Mouse (Mus musculus) natural killer cell, adult 2 months (primary cell): ENCODE measurements around the gene Gm340.

Experiments
- DNase-seq, 2 experiments: peaks; one replicate each; pipeline ENCODE4 v3.0.0; 2022; ENCODE audit warnings: low spot score in 2 of 2

The Gm340 gene

DNA sequence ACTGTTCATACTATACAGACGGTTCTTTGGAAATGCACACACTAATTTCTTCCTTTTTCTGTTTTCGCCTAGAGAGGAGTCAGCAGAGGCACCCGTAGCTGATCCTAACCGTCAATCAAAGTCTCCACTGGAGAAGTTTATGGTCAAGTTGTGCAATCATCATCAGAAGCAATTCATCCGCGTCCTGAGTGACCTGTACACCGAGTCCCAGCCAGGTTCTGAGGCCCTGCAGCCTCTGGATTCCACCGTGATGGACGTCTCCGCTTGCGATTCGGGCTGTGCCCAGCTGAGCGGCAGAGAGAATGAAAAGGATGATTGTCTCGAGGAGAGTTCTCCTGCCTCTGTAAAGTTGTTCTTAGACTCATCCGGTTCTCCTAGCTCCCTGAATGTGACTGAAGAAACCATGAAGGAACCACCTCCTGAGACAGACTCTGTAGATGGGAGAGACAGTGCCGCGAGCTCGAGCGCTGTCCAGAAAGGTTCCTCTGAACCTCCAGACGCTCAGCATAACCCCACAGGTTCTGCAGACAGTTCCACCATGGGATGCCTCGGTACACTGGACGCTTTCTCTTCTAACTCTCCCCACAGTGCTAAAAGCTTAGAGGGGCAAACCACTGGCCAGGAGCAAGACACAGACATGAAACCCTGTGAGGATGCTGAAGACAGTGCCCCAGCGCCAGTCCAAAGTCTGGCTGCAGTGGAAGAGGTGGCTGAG lies at the start of gene Gm340:
Gene Gm340, plus strand, starts transcription at position 665 of the 715 bp plus-strand sequence.
- DNase-seq, result no peak

DNA sequence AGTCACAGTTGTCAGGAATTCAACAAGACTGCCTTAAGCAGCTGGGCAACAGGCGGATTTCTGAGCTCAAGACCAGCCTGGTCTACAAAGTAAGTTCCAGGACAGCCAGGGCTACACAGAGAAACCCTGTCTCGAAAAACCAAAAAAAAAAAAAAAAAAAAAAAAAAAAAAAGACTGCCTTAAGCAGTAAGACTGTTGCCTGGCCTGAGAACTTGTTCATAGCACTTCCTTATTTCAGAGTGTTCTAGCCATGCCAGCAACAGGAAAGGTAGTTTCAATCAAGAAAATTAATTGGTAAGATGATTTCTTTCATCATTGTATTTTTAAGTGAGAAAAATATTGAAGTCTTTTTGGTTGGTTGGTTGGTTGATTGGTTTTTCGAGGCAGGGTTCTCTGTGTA lies 48.1 kb upstream of the Gm340 start:
- no peak for DNase-seq

DNA sequence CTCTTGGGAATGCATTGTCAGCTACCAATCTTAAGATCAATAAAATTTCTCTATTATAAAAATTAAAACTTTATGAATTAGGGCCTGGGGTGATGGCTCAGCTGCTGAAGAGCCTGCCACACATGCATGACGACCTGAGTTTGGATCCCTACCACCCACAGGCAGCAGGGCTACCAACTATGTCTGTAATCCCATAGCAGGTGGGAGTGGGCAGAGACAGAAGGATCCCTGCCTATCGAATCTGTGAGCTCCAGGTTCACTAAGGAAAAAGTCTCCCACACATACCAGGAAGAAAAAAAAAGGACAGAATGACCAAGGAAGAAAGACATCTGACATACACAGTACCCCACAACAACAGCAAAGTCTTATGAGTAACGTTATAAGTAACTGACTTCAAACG lies 25.2 kb upstream of the Gm340 start:
- no peak for DNase-seq

DNA sequence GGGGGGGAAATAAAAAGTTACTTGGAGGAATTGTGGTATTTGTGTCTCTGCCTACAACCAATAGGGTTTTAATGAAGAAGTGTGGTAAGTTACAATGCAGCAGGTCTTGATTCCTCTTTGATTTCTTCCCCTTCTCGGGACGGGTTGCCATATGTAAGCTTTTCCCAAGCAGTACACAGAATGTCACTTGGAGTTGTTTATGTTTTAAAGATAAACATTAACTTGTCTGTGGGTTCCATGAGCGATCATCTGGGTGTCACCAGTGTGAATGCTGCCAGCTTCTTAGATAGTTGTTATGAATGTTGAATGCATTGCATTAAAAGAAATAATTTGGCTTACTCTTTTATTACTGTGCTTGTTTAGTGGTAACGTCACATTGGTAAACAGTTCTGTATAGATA lies 24.7 kb upstream of the Gm340 start:
- DNase-seq, result no peak

DNA sequence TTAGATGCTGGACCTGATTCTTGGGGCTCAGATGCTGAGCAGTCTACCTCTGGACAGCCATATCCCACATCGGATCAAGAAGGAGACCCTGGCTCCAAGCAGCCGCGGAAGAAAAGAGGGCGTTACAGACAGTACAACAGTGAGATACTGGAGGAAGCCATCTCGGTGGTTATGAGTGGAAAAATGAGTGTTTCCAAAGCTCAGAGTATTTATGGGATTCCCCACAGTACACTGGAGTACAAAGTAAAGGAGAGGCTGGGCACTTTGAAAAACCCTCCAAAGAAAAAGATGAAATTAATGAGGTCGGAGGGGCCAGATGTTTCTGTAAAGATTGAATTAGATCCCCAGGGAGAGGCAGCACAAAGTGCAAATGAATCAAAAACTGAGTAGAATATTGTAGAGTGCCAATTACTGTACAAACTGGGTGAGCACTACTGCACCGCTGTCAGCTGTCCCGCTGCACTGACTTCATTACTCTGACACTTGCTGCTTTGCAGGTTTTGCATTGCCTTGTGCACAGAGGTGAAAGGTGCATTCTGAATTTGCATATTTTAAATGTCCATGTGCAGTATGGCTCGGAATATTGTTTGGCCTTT lies 23.2 kb upstream of the Gm340 start:
- DNase-seq, result no peak

DNA sequence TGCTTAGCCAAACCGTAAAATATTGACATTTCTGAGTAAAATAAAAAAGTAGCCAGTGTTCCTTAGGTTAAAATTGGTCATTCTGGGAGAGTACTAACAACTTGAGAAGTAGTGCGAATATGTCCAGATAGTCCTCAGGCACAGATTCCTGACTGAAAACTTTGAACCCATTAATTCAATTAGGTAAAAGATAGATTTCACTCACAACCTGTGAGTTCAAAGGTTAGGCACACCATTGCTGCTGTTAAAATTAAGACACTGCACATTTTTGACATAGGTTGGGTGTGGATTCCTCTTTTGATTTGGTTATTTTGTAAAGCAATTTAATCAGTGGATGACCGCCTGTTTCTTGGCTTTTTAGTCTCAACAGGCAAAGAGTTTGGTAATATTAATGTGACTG lies 21.3 kb upstream of the Gm340 start:
- DNase-seq, result no peak

DNA sequence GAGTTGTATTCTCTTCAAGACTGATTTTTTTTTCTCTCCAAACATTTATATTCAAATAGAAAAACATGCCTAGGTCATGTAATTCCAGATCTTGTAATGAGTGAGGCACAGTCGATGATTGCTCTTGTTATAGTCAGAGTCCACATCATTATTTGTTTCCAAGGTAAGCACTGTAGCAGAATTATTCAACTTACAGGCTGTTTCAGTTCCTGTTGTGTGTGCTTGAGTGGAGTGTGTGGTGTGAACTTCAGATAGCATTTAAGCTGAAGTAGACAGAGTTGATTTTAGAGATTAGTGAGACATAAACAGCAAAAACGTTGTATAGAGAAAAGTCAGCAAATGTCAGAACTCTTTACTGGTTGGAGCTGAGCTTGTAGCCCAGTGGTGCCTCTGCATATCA lies 13.4 kb upstream of the Gm340 start:
- DNase-seq, result no peak

DNA sequence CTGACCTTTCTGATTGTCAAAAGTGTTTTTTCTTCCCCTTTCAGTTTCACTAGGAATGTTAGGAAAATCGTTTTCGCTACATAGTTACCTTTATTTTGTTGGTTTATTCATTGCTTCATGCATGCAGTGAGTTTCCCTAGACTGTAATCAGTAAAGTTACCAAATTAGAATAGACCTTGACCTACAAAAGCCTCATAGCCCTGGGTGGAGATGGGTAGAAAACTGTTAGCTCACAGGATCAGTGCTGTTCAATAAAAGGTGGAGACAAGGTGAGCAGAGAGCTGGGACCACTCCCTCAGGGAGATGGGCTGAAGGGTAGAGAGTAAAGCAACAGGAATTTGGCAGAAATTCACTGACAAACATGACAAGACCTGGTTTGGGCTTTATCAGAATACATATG lies 8.5 kb upstream of the Gm340 start:
- no peak for DNase-seq

DNA sequence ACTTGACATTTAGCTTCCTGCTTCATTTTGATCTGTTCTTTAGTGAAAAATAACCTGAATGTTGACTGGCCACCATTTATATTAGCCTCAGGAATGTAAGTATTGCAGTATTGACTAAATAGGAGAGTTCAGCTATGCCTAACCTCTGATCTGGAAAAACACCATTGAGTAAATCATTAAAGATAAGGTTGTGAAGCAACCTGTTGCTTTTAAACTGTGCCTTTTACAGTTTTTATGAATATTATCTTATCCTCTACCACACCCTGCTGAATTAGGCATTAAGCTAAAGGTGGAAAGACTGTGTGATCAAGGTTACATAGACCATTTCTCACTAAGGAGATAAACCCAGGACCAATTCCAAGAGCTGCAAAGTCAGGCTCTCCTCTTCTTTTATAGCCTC lies 4.6 kb upstream of the Gm340 start:
- DNase-seq, result no peak

DNA sequence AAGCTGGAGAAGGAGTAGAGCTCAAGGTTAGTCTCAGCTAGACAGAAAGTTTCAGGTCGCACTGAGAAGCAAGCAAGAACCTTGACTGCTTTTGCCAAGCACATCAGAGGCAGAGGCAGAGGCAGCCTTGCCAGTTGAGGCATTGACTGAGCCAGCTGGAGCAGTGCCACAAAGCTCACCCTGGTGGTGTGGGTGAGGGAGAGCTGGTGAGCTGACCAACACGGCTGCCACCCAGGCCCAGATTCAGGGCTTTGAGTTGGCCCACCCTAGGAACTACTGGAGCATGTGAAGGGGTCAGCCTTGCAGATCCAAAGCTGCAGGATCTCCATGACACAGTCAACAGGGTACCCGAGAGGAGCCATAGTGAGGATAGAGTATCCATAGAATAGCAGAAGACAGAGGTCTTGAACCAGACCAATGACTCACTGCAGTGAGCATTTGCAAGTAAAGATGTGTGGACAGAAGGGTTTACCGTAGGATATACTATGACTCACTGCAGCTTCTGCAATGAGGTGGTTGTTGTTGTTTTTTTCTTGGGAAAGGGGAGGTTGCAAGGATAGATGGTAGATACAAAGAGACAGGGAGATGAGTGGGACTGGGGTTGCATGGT lies 2.8 kb upstream of the Gm340 start:
- no peak for DNase-seq

DNA sequence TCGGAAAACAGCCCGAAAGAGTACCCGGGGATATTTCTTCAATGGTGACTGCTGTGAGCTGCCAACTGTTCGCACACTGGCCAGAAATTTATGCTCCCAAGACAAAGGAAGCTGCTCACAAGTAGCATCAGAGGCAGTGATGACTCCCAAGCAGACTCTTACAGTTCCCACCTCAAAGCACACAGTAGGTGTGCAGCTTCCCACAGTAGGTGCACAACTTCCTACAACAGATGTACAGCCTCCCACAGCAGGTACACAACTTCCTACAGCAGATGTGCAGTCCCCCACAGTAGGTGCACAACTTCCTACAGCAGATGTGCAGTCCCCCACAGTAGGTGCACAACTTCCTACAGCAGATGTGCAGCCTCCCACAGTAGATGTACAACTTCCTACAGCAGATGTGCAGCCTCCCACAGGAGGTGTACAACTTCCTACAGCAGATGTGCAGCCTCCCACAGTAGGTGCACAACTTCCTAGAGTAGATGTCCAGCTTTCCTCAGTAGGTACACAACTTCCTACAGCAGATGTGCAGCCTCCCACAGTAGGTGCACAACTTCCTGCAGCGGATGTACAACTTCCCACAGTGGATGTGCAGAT lies 846 bp downstream of the Gm340 start:
- no peak for DNase-seq

DNA sequence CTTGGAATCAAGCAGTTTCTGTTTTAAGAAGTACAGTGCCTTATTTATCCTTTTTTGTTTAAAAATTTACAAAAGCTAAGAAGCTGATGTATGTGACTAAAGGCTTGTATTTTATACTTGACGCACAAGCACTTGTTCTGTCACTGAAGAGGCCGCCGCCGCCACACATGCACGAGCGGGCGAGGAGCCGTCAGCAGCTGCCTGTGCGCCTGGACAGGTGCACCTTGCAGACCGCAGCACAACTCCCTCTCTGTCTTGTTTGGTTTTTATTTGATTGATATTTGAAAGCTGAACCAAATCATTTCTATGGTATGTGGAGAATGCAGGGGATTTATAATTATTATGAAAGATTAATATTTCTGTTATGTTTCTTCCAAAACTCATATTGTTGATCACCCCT lies 4.6 kb downstream of the Gm340 start:
- no peak for DNase-seq

DNA sequence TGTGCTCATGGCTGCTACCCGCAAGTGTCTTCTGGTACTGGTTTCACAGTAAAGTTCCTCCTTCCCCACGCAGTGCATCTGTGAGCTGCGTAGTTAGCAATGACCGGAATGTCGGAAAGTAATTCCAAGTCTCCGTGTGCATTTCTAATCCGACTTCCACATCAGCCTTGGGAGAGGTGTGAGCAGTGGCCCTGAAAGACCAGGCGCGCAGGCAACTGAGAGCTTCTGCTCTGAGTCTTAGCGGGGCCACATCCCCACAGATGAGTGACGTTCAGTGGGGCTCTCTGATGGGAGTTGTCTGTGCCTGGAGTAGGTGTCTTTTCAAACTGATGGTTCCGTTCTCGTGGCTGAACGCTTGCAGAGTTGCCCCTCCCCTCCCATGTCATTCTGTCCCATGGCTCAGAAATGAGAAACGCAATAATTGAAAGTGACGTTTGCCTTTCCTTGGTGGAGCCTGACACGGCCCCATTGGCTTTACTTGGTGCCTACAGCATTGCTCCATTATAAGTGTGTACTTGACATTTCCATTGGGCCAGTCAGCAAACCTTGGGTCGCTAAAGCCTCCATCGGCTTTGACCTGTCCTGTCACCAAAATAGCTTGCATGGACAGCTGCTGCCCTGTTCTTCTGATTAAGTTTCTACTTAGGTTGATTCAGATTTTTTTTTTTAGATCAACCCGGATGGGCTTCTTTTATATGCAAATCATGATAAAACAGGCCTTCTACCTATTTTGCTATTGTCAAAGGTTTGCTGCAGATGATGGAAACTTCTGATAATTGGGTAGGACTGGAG lies 5.5 kb downstream of the Gm340 start:
- DNase-seq, result no peak

DNA sequence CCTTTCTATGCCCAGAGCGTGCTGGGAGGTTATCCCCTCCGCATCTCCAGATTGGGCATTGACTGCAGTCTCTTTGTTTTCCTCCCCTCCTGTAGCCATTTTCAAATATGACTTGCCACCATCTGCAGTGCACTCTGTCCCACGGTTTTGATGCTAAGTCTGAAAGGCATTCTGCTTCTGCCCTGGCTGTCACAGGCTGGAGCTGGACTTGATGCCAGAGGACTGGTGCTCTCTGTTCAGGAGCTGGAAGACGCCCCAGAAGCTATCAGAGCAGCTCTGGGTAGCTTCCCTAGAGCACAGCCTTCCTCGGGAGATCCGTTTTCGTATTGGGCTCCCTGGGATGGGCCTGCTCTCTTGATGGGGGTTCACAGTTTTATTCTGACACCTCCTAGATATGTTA lies 6.9 kb downstream of the Gm340 start:
- DNase-seq, result no peak

DNA sequence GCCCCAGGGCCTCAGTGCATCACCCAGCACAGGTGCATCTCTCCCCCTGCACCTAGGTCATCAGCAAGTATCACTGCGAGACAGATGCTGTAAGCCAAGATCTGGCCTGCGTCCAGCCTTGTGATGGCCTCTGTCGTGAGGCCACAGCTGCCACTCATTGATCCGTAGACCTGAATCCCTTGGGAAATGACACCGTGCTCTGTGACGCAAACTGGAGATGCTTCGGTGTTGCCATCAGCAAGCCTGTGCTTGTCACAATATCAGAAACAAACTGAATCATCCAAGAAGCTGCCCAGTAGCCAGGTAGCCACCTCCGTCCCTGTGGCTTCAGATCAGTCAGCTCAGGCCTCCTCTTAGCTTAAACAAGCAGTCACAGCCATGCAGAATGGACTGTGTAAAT lies 7.5 kb downstream of the Gm340 start:
- DNase-seq, result no peak

DNA sequence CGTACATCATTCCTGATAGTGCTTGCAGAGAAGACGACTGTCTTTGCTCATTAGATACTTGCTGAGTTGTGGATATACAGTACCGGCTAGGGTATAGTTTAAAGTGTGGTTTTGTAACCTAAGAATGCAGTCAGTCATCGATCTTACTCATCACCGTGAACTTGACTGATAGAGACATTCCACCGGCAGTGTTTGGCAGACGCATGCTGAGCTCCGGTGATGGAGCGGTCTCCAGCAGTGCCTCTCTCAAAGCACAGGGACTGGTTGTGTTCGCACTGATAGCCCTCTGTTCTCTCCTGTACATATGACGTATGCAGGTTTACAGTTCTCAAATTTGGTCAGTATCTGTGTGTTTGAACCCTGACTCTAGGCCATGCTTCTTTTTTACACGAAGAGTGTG lies 9.6 kb downstream of the Gm340 start:
- DNase-seq, result no peak

DNA sequence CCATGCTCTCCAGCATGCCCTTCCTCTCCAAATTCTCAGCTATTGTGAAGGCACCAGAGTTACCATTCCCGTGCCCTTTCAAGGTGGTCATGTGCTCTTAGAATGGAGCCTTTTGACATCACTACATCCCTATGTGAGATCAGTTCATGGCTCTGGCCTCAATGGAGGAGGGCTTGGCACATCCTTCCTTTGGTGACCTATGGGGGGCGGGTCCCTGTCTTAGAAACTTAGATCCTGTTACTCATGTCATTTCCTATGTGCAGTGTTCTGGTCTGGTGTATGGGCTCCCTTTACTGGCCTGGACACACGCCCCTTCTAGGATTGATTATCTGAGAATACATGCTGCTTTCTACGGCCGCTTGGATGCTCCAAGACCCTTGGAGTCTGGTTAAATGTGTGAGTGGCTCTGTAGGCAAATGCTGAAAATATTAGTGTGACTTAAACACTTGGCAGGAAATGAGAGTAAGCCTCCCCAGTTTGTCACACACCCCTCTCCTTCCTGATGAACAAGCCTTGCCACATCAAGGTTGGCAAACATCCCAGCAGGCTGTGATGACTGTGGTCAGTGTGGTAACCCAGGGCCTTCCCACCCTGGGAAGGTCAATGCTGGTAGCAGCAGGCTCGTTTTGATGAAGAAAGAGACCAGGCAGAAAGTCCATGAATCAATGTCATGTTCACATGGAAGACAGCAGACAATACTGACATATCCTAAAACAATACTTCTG lies 15.2 kb downstream of the Gm340 start:
- peak; percentile 21 to 27 for DNase-seq

DNA sequence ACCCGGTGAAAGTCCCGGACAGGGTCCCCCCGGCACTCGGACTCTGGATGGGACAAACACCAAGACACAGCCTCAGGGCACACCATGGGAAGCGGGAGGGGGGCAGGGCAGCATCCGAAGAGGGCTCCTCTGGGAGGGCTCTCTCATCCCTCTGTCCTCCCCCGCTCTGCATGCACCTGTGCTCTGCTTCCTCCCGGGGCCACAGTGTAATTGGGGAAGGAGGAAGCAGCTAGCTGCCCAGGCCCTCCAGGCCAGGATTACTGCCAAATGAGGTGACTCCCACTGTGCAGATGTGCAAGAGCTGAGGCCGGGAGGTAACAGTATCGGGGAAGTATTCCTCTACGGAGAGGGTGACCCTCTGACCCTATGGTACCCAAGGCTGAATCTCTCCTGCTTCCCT lies 18.5 kb downstream of the Gm340 start:
- DNase-seq, result no peak

DNA sequence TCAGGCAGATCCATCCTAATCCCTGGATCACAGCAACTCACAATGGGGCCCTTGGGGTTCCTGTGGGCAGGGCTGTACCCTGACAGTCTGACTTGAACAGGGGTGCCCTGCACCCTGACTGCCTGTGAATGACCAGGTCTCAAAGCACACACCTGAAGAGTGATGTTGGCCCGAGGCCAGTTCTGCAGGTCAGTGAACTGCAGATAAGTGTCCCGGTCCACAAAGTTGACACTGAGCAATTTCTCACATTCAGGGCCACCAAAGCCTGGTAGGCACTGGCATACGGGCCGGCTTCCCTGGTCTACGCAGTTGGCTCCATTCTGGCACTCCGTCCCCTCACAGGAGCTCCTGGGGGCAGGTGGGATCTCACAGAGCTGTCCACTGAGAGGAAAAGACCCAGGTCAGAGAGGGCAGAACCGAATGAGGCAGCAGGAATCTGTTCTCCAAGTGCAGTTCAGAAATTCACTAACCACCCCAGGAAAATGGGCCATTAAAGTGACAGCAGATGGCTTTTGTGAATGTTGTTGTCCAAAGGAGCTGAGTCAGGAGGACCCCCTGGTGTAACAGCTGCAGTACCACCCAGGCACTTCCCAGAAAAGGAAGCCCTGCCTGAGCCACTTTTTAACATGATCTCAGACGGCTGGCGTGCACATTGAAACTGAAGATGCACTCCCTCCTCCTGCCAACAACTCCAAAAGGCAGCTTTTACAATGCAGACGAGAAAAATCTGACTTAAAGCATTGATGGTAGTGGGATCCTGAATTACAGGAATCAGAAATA lies 24.2 kb downstream of the Gm340 start:
- no peak for DNase-seq

DNA sequence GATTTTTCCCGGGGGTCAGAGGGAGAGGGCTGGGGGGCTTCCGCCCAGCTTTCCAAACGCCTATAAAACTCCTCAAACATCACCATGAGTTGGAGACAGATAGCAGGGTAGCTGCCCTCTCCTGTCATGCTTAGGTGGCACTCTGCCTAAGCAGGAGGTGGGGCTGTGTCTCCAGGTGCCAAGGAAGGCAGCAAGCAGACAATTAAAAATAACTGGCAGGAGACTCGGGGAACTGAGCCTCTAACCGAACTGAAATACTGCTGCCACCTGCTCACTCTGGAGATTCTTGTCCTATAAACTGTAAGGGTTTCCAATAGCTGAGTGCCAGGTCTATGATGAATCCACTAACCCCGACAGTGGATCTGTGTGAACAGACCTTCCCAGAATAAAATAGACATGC lies 29.5 kb downstream of the Gm340 start:
- DNase-seq, result no peak
